Mouse (Mus musculus): ENCODE measurements around the gene Ptrh1. TPM values are rescaled to one million over a fixed set of nuclear protein-coding genes. Genes with fewer than 3 reads are reported as not detected.
A peak's percentile ranks its signal among the peaks of the same experiment; 100 is the strongest.

The Ptrh1 gene
- total and polyA plus RNA-seq, 3 experiments = 2.2 to 4.2 (median 2.4) TPM

- Histone ChIP-seq H3K9ac (ENCODE audit: low read depth, low read length) (peak within 1 kb of the TSS; percentile 99), H3K36me3 (ENCODE audit: control insufficient read depth, insufficient read depth, low read length) (no peaks in the 10 kb centered on the region), H3K27ac (peak within 1 kb of the TSS; percentile 87), H3K27me3 (ENCODE audit: control insufficient read depth, insufficient read depth, low read length) (no peaks in the 10 kb centered on the region), H3K4me3 (peak within 1 kb of the TSS; percentile 64), H3K79me2 (replicated peaks; ENCODE audit: control insufficient read depth, insufficient read depth, low read length) (no peaks in the 10 kb centered on the region), H3K4me1 (ENCODE audit: control insufficient read depth, insufficient read depth, low read length) (peaks cover 1% of the 10 kb centered on the region; the same call in 1 of the 2 replicates)
- under 1% methylated on average over 65 of the region's 66 CpGs for WGBS
- intact Hi-C loops (cut with DNase I) = loop anchor here (1.0 to 5.0 kb wide), 2 partner anchors 44 to 185 kb away; partner anchors contain the start of genes Cdk9, Dpm2 and Pip5kl1
- TF ChIP-seq POLR2A (IDR thresholded peaks at IDR 0.05; ENCODE audit: insufficient read depth, low read depth, low read length) (peak; percentile 47; the same call in 1 of the 2 replicates), CTCF (IDR thresholded peaks at IDR 0.05) (peak; percentile 90), EP300 (IDR thresholded peaks at IDR 0.05; ENCODE audit: insufficient read depth, low read depth, low read length) (peak; percentile 86)
- DNase-seq = peak; percentile 96 to 97
These were observed 18.3 kb upstream of the Ptrh1 start, which contains the start of gene Tor2a for GRCm38 (mm10) chr2:32757056-32757845. Gene Tor2a (plus strand): TSS chr2:32757234.

DNA sequence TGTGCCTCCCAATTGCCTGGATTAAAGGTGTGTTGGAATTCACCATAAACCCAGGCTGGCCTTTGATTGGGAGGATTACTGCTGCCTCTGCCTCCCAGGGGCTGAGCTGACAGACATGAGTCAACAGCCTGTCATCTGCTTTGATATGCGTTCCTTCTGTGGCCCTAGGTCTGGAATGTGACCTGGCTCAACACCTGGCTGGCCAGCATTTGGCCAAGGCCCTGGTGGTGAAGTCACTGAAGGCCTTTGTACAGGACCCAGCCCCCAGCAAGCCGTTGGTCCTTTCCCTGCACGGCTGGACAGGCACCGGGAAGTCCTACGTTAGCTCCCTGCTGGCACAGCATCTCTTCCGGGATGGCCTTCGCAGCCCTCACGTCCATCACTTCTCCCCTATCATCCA is 17.1 kb upstream of the Ptrh1 start:
- H3K27me3 ChIP-seq (ENCODE audit: control insufficient read depth, insufficient read depth, low read length) = no peaks in the 10 kb centered on the region
- 78% methylated on average over 8 of the region's 8 CpGs for WGBS
- H3K27ac ChIP-seq = no peak overlapping the region
- H3K9ac ChIP-seq (ENCODE audit: low read depth, low read length) = no peak overlapping the region
- DNase-seq = no peak
- no peaks in the 10 kb centered on the region for H3K79me2 ChIP-seq (replicated peaks; ENCODE audit: control insufficient read depth, insufficient read depth, low read length)
- H3K36me3 ChIP-seq (ENCODE audit: control insufficient read depth, insufficient read depth, low read length) = no peaks in the 10 kb centered on the region
- TF ChIP-seq CTCF (IDR thresholded peaks at IDR 0.05) (no peak), EP300 (IDR thresholded peaks at IDR 0.05; ENCODE audit: insufficient read depth, low read depth, low read length) (no peak), POLR2A (IDR thresholded peaks at IDR 0.05; ENCODE audit: insufficient read depth, low read depth, low read length) (no peak)
- H3K4me3 ChIP-seq = no peak overlapping the region
- intact Hi-C loops (cut with DNase I) = loop anchor here (5.0 kb wide), 1 partner anchor 186 kb away; the partner anchor contains the start of genes Dpm2 and Pip5kl1
- H3K4me1 ChIP-seq (ENCODE audit: control insufficient read depth, insufficient read depth, low read length) = peaks cover 1% of the 10 kb centered on the region; the same call in 1 of the 2 replicates

DNA sequence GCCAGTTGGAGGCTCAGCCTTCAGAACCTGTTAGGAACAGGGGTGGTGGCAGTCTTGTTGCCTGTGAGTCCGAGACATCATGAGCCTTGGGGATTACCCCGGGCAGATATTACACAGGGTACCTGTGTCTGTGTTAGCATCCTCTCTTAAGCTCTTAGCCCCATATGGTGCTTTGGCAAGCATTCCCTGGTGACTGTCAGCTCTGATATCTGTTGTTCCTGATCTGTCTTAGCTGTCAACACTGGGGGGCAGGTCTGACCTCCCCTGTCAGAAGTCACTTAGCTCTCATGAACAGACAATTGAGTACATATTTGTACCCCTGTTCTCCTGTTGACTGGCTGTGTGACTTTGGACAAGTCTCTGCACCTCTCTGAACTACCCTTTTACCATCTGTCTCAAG is 16.6 kb upstream of the Ptrh1 start:
- TF ChIP-seq POLR2A (IDR thresholded peaks at IDR 0.05; ENCODE audit: insufficient read depth, low read depth, low read length) = no peak
- no peak for TF ChIP-seq EP300 (IDR thresholded peaks at IDR 0.05; ENCODE audit: insufficient read depth, low read depth, low read length)
- no peak for TF ChIP-seq CTCF (IDR thresholded peaks at IDR 0.05)
- WGBS = 76% methylated on average over 2 of the region's 2 CpGs
- Histone ChIP-seq H3K4me1 (ENCODE audit: control insufficient read depth, insufficient read depth, low read length) (peaks cover 1% of the 10 kb centered on the region; the same call in 1 of the 2 replicates), H3K9ac (ENCODE audit: low read depth, low read length) (no peak overlapping the region), H3K27me3 (ENCODE audit: control insufficient read depth, insufficient read depth, low read length) (no peaks in the 10 kb centered on the region), H3K27ac (no peak overlapping the region), H3K79me2 (replicated peaks; ENCODE audit: control insufficient read depth, insufficient read depth, low read length) (no peaks in the 10 kb centered on the region), H3K36me3 (ENCODE audit: control insufficient read depth, insufficient read depth, low read length) (no peaks in the 10 kb centered on the region), H3K4me3 (no peak overlapping the region)
- DNase-seq = no peak
- intact Hi-C loops (cut with DNase I) = loop anchor here (5.0 kb wide), 1 partner anchor 187 kb away; the partner anchor contains the start of genes Dpm2 and Pip5kl1

- Histone ChIP-seq H3K27ac (no peak overlapping the region), H3K27me3 (ENCODE audit: control insufficient read depth, insufficient read depth, low read length) (no peaks in the 10 kb centered on the region), H3K4me1 (ENCODE audit: control insufficient read depth, insufficient read depth, low read length) (peaks cover 1% of the 10 kb centered on the region; the same call in 1 of the 2 replicates), H3K4me3 (no peak overlapping the region), H3K36me3 (ENCODE audit: control insufficient read depth, insufficient read depth, low read length) (no peaks in the 10 kb centered on the region), H3K79me2 (replicated peaks; ENCODE audit: control insufficient read depth, insufficient read depth, low read length) (no peaks in the 10 kb centered on the region), H3K9ac (ENCODE audit: low read depth, low read length) (no peak overlapping the region)
- DNase-seq = no peak
- intact Hi-C loops (cut with DNase I) = no loop called here
- 90% methylated on average over 14 of the region's 14 CpGs for WGBS
- no peak for TF ChIP-seq EP300 (IDR thresholded peaks at IDR 0.05; ENCODE audit: insufficient read depth, low read depth, low read length)
- no peak for TF ChIP-seq POLR2A (IDR thresholded peaks at IDR 0.05; ENCODE audit: insufficient read depth, low read depth, low read length)
- TF ChIP-seq CTCF (IDR thresholded peaks at IDR 0.05) = no peak
These were observed 14.2 kb upstream of the Ptrh1 start for GRCm38 (mm10) chr2:32761361-32761760.

DNA sequence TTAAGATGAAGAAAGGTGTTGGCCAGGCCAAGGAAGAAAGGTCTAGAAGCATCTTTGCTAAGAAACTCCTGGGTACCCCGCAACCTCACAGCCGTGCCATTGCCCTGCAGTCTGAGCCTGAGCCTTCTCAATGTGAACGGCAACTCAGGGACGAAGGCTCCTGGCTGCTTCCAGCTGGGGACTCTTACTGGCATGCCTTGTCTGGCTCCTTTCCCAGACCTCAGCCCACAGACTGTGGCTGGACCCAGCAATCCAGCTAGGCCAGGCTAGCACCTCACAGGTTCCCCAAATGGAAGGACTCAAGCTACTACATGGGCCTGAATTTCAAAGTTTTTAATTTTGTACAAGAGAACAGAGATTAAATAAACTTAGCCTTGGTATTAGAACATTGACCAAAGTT is 13.7 kb upstream of the Ptrh1 start:
- H3K27me3 ChIP-seq (ENCODE audit: control insufficient read depth, insufficient read depth, low read length) = no peaks in the 10 kb centered on the region
- TF ChIP-seq POLR2A (IDR thresholded peaks at IDR 0.05; ENCODE audit: insufficient read depth, low read depth, low read length) = no peak
- no peak for TF ChIP-seq CTCF (IDR thresholded peaks at IDR 0.05)
- TF ChIP-seq EP300 (IDR thresholded peaks at IDR 0.05; ENCODE audit: insufficient read depth, low read depth, low read length) = no peak
- no peaks in the 10 kb centered on the region; the same call in 1 of the 2 replicates for H3K4me1 ChIP-seq (ENCODE audit: control insufficient read depth, insufficient read depth, low read length)
- 75% methylated on average over 4 of the region's 4 CpGs for WGBS
- H3K27ac ChIP-seq = no peak overlapping the region
- no peak overlapping the region for H3K9ac ChIP-seq (ENCODE audit: low read depth, low read length)
- H3K4me3 ChIP-seq = no peak overlapping the region
- no peak for DNase-seq
- intact Hi-C loops (cut with DNase I) = no loop called here
- H3K36me3 ChIP-seq (ENCODE audit: control insufficient read depth, insufficient read depth, low read length) = no peaks in the 10 kb centered on the region
- H3K79me2 ChIP-seq (replicated peaks; ENCODE audit: control insufficient read depth, insufficient read depth, low read length) = no peaks in the 10 kb centered on the region

GRCm38 (mm10) chr2:32763353-32763752 is 12.2 kb upstream of the Ptrh1 start:
- H3K79me2 ChIP-seq (replicated peaks; ENCODE audit: control insufficient read depth, insufficient read depth, low read length) = no peaks in the 10 kb centered on the region
- 79% methylated on average over 3 of the region's 3 CpGs for WGBS
- no peak overlapping the region for H3K4me3 ChIP-seq
- no peaks in the 10 kb centered on the region for H3K36me3 ChIP-seq (ENCODE audit: control insufficient read depth, insufficient read depth, low read length)
- no peak overlapping the region for H3K27ac ChIP-seq
- TF ChIP-seq EP300 (IDR thresholded peaks at IDR 0.05; ENCODE audit: insufficient read depth, low read depth, low read length) (no peak), CTCF (IDR thresholded peaks at IDR 0.05) (peak; percentile 24; the same call in 1 of the 2 replicates)
- DNase-seq = no peak
- H3K4me1 ChIP-seq (ENCODE audit: control insufficient read depth, insufficient read depth, low read length) = no peaks in the 10 kb centered on the region
- intact Hi-C loops (cut with DNase I) = no loop called here
- no peaks in the 10 kb centered on the region for H3K27me3 ChIP-seq (ENCODE audit: control insufficient read depth, insufficient read depth, low read length)
- H3K9ac ChIP-seq (ENCODE audit: low read depth, low read length) = no peak overlapping the region
